Mouse (Mus musculus): Measurements from ENCODE around the gene Nol12.

Gene Nol12

GRCm38 (mm10) chr15:78916052-78916826, 18.5 kb upstream of the Nol12 start:
- DNase-seq (ENCODE audit: low read depth) = no peak

DNA sequence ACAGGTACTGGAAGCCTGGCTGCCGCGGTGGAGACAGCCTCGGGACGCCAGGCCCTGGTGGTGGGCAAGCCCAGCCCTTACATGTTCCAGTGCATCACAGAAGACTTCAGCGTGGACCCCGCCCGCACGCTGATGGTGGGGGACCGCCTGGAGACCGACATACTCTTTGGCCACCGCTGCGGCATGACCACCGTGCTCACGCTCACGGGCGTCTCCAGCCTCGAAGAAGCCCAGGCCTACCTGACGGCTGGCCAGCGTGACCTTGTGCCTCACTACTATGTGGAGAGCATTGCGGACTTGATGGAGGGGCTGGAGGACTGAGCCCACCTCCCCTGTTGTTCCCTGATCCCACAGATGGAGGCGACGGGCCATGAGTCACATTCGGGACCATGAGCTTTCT, 16.6 kb upstream of the Nol12 start:
- no peak for DNase-seq (ENCODE audit: low read depth)

- DNase-seq (ENCODE audit: low read depth) = no peak
Observed at GRCm38 (mm10) chr15:78919914-78920313, 14.8 kb upstream of the Nol12 start.

GRCm38 (mm10) chr15:78922700-78923099, 12.0 kb upstream of the Nol12 start:
- no peak for DNase-seq (ENCODE audit: low read depth)

GRCm38 (mm10) chr15:78923585-78923984, 11.1 kb upstream of the Nol12 start:
- peak; percentile 93 for DNase-seq (ENCODE audit: low read depth)

GRCm38 (mm10) chr15:78925129-78925528, 9.6 kb upstream of the Nol12 start:
- no peak for DNase-seq (ENCODE audit: low read depth)

- DNase-seq (ENCODE audit: low read depth) = peak; percentile 96
Observed at GRCm38 (mm10) chr15:78926021-78926919, 8.5 kb upstream of the Nol12 start, which contains the start of gene Lgals1. Gene Lgals1, plus strand, starts transcription at chr15:78926725.

- DNase-seq (ENCODE audit: low read depth) = peak; percentile 65
Observed at GRCm38 (mm10) chr15:78927021-78927787, 7.5 kb upstream of the Nol12 start.

DNA sequence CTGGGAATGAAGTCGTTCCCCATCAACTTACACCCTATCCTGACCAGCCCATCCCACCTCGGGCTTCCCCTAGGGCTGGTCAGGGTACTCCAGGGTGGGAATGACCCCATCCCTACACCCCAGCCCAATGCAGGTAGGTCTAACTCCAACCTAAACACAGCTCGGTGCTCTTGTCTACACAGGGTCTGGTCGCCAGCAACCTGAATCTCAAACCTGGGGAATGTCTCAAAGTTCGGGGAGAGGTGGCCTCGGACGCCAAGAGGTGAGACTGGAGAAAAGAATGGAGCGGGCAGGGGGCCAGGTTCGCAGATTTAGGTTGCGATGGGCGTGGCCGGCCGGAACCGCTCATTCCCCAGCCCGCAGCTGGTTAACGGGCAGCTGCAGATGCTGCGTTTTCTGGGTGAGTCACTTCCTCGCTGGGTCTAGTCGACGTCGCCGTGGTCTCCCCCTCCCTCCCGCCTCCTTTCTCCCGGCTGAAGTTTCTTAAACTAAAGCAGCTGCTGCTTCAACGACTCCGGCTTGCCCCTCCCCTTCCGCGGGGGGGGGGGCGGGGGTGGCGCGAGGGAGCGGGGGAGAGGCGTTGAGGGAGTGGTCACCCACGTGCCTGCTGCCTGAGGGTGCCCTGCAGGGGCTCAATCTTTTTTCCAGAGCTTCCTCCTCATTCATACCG, 6.8 kb upstream of the Nol12 start:
- DNase-seq (ENCODE audit: low read depth) = peak; percentile 99

DNA sequence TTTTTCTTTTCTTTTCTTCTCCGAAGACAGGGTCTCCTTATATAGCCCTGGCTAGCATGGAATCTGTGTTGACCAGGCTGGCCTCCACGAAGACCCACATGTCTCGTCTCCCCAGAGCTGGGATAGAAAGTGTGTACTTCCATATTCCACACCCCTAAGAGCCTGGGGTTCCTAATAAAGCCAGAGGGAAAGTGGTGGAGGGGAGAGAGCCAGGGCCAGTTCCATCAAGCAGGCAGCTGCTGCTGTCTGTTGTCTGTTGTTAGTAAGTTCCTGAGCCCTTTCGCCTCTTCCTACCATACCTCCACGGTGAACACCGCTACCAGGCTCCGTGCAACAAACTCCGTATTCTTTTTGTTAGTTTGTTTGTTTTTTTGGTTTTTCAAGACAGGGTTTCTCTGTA, 6.2 kb upstream of the Nol12 start:
- DNase-seq (ENCODE audit: low read depth) = no peak

- DNase-seq (ENCODE audit: low read depth) = no peak
Observed at GRCm38 (mm10) chr15:78930192-78930706, 4.5 kb upstream of the Nol12 start.

GRCm38 (mm10) chr15:78930801-78931426, 3.8 kb upstream of the Nol12 start:
- peak; percentile 34 for DNase-seq (ENCODE audit: low read depth)

- peak; percentile 95 for DNase-seq (ENCODE audit: low read depth)
Observed at GRCm38 (mm10) chr15:78931577-78931976, 3.2 kb upstream of the Nol12 start.

GRCm38 (mm10) chr15:78936403-78936802, 1.7 kb downstream of the Nol12 start:
- DNase-seq (ENCODE audit: low read depth) = no peak

DNA sequence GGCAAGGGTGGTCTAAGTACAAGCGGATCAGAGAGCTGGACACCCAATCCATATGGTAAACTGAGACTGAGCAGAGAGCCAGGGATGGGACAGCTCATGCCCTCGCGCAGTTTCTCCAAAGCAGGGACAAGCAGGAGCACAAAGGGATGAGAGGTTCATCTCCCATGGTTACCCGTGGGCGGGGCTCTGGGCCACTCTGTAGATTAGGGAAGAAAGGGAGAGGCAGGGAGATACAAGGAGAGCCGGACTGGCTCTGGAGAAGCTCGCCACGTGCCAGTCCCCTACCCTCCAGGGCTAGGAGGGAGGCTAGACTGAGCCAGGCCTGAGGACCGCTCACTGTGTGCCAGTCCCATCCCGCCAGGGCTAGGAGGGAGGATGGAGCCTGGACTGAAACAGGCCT, 2.6 kb downstream of the Nol12 start:
- no peak for DNase-seq (ENCODE audit: low read depth)

- DNase-seq (ENCODE audit: low read depth) = no peak
Observed at GRCm38 (mm10) chr15:78937963-78938362, 3.2 kb downstream of the Nol12 start.

GRCm38 (mm10) chr15:78940325-78940724, 5.6 kb downstream of the Nol12 start:
- no peak for DNase-seq (ENCODE audit: low read depth)

DNA sequence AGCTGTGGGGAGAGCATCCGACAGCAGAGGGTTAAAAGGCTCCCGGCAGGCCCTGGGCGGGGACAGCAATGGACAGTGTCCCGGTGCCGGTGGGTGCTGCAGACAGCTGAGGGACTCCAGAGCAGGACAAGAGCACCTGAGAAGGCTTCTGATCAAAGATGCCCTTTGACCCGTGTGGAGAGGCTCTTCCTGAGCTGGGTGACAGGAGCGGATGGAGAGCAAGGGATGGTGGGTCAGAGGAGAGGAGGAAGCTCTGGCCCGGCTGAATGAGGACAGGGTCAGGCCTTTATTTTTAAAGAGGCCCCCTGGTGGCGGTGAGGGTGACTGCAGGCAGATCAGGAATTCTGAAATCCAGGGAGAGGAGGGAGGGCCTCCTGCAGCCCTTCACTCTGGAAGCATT, 7.9 kb downstream of the Nol12 start:
- peak; percentile 68 for DNase-seq (ENCODE audit: low read depth)

GRCm38 (mm10) chr15:78946232-78946631, 11.5 kb downstream of the Nol12 start:
- DNase-seq (ENCODE audit: low read depth) = no peak

DNA sequence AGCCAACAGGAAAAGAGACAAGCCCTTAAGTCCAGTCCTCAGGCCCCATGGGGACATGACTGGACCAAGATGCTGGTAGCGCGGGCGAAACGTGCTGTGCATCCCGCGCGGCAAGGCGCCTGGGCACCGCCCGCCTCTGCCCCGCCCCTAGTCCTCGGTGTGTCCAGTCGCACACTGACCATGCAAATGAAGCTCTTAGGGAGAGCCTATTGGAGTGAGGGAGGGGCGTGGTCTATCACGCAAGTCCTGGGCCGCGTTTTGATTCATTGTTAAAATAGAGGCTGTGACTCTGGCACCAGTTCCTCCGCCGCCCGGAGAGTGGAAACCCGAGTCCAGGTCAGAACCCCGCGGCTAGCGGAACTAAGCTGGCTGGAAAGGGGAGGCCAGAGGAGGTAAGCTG, 12.9 kb downstream of the Nol12 start, which contains the start of gene Triobp:
TSS of gene Triobp (plus strand) at position 68 of the 400 bp plus-strand sequence.
- DNase-seq (ENCODE audit: low read depth) = no peak

Data from 416B (cell line).